Mouse (Mus musculus) lung, postnatal 0 days (tissue): Measurements from ENCODE around the gene Rnasek.

ENCODE experiments used
- CTCF ChIP-seq: IDR thresholded peaks from 2 replicates; pipeline ENCODE4 v1.5.1; 2016; ENCODE audit warnings: antibody characterized with exemption, mild to moderate bottlenecking
- EP300 ChIP-seq: IDR thresholded peaks from 2 replicates; pipeline ENCODE4 v1.6.1; 2016; ENCODE audit warnings: antibody characterized with exemption, mild to moderate bottlenecking, control low read depth

DNA sequence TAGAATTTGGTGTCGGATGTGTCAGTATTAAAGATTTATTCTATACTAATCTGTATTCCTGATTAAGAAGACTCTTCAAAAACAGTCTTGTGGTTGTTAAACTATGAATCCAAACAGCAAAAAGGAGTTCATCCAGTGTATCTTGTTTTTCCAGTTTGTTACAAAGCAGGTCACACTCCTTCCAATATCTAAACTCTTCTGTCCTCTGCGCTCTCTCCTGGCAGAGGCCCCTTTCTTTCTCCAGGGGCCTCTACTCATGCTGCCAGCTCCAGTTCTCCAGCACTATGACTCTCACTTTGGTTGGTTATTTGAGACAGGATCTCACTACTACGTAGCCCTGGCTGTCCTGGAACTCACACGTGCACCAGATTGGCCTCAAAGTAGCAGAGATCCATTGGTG lies 26.2 kb upstream of the Rnasek start:
- no peak for TF ChIP-seq CTCF
- TF ChIP-seq EP300: no peak
